Mouse (Mus musculus): ENCODE data around the gene Ldhc.

- no peak for TF ChIP-seq CTCF (IDR thresholded peaks at IDR 0.05; ENCODE audit: extremely low read depth, insufficient read depth, low read length)
- no peak for TF ChIP-seq POLR2A (IDR thresholded peaks at IDR 0.05; ENCODE audit: extremely low read depth, insufficient read depth, low read length)
Measured at GRCm38 (mm10) chr7:46855866-46856560, 5.0 kb upstream of the Ldhc start.

Data from cortical plate, adult 2 months (tissue).